Mouse (Mus musculus) limb, embryonic 14.5 days (tissue): ENCODE results near the gene Gm36245. TPM values are rescaled to one million over a fixed set of nuclear protein-coding genes. Genes with fewer than 3 reads are reported as not detected.

Experiments
- ATAC-seq: fragments of 200-750 bp; cut with Nextera tagmentation; 2 replicates; pipeline ENCODE4 v1.8.0; 2017; ENCODE audit warnings: low read depth, moderate number of reproducible peaks, moderate TSS enrichment; ENCODE audit not compliant: low FRiP score
- DNase-seq: peaks from one replicate; pipeline ENCODE4 v3.0.0-alpha.2; 2015; ENCODE audit warnings: low spot score
- H3K27ac ChIP-seq: fragments of 300-500 bp; sonication (generic); replicated peaks from 2 replicates; pipeline ENCODE4 v1.5.1; 2014; ENCODE audit warnings: low read depth, mild to moderate bottlenecking, low read length, moderate library complexity, mixed read lengths
- H3K27me3 ChIP-seq: fragments of 300-500 bp; sonication (generic); 2 replicates; pipeline ENCODE4 v1.6.1; 2014; ENCODE audit warnings: low read length, mixed read lengths; ENCODE audit not compliant: control insufficient read depth, insufficient read depth
- H3K36me3 ChIP-seq: fragments of 300-500 bp; sonication (generic); 2 replicates; pipeline ENCODE4 v1.6.1; 2014; ENCODE audit warnings: mild to moderate bottlenecking, low read length, moderate library complexity, mixed read lengths; ENCODE audit not compliant: control insufficient read depth, insufficient read depth
- H3K4me1 ChIP-seq: fragments of 300-500 bp; sonication (generic); 2 replicates; pipeline ENCODE4 v1.6.1; 2014; ENCODE audit warnings: antibody characterized with exemption, low read length, mixed read lengths; ENCODE audit not compliant: control insufficient read depth, insufficient read depth
- H3K4me2 ChIP-seq: fragments of 300-500 bp; sonication (generic); replicated peaks from 2 replicates; pipeline ENCODE4 v1.6.1; 2014; ENCODE audit warnings: low read depth, mild to moderate bottlenecking, low read length, moderate library complexity; ENCODE audit not compliant: severe bottlenecking
- H3K4me3 ChIP-seq: fragments of 300-500 bp; sonication (generic); replicated peaks from 2 replicates; pipeline ENCODE4 v1.5.1; 2014; ENCODE audit warnings: low read length
- H3K9ac ChIP-seq: fragments of 300-500 bp; sonication (generic); 2 replicates; pipeline ENCODE4 v1.6.1; 2014; ENCODE audit warnings: mild to moderate bottlenecking, low read depth, low read length, moderate library complexity; ENCODE audit not compliant: severe bottlenecking
- H3K9me3 ChIP-seq: fragments of 300-500 bp; sonication (generic); 2 replicates; pipeline ENCODE4 v1.6.1; 2016; ENCODE audit warnings: low read length; ENCODE audit not compliant: control insufficient read depth
- POLR2A ChIP-seq: fragments of 200-500 bp; IDR thresholded peaks from 2 replicates; pipeline ENCODE4 v1.8.0; 2012; ENCODE audit warnings: inconsistent platforms, mild to moderate bottlenecking, moderate library complexity, borderline replicate concordance; ENCODE audit not compliant: insufficient read depth, insufficient read length; ENCODE audit errors: extremely low read depth
- WGBS: fragments of 180-500 bp; shearing (Covaris S2); extraction: QIAGEN DNeasy Blood & Tissue Kit; methylation state at CpG from one replicate; pipeline ENCODE4 v1.1.7; 2014; 5-methylcytosine and 5-hydroxymethylcytosine counted together
- polyA plus RNA-seq, 2 experiments: library from polyadenylated mRNA; depleted of rRNA in 1 of 2; stranded (reverse) in 1 of 2; unstranded in 1 of 2; fragments of >200 nt; fragmentation: Nextera tagmentation in 1 of 2; extraction: Ambion mirVana in 1 of 2; gene quantifications; 2 replicates each; pipeline versions ENCODE4 v1.2.1 to v1.2.3; 2012 to 2014

Gene Gm36245
- polyA plus RNA-seq (2012; rRNA removed) = not detected in 2 replicates
- not detected in 2 replicates for polyA plus RNA-seq (2014; fragmentation: Nextera tagmentation; extraction: Ambion mirVana)

GRCm38 (mm10) chr15:77598958-77599357 lies at the start of gene Gm36245:
Gene Gm36245, plus strand, starts transcription at chr15:77599258.
- 65% methylated on average over 1 of the region's 1 CpGs for WGBS
- TF ChIP-seq POLR2A = no peak
- no peak within 1 kb of the TSS for H3K9ac ChIP-seq
- H3K4me2 ChIP-seq = no peak within 1 kb of the TSS
- no peaks in the 10 kb centered on the region for H3K9me3 ChIP-seq
- H3K4me3 ChIP-seq = no peak within 1 kb of the TSS
- no peaks in the 10 kb centered on the region for H3K36me3 ChIP-seq
- H3K4me1 ChIP-seq = no peaks in the 10 kb centered on the region
- H3K27ac ChIP-seq = no peak within 1 kb of the TSS
- ATAC-seq (no peak), DNase-seq (no peak)
- H3K27me3 ChIP-seq = no peaks in the 10 kb centered on the region

- Histone ChIP-seq H3K36me3 (no peaks in the 10 kb centered on the region), H3K4me2 (no peak within 1 kb of the TSS), H3K27me3 (no peaks in the 10 kb centered on the region), H3K4me1 (no peaks in the 10 kb centered on the region), H3K4me3 (no peak within 1 kb of the TSS), H3K27ac (no peak within 1 kb of the TSS), H3K9me3 (no peaks in the 10 kb centered on the region), H3K9ac (no peak within 1 kb of the TSS)
- DNase-seq (no peak), ATAC-seq (no peak)
- no peak for TF ChIP-seq POLR2A
These were observed 37.3 kb upstream of the Gm36245 start, which contains the start of gene 1700025B11Rik for GRCm38 (mm10) chr15:77561792-77562191. Gene 1700025B11Rik, minus strand, starts transcription at chr15:77561892.

GRCm38 (mm10) chr15:77563219-77563618 lies 35.8 kb upstream of the Gm36245 start:
- TF ChIP-seq POLR2A = no peak
- H3K4me1 ChIP-seq = no peaks in the 10 kb centered on the region
- H3K27ac ChIP-seq = no peak overlapping the region
- H3K36me3 ChIP-seq = no peaks in the 10 kb centered on the region
- H3K9me3 ChIP-seq = no peaks in the 10 kb centered on the region
- ATAC-seq = no peak
- DNase-seq = no peak
- no peaks in the 10 kb centered on the region for H3K27me3 ChIP-seq
- no peak overlapping the region for H3K9ac ChIP-seq
- no peak overlapping the region for H3K4me3 ChIP-seq
- no peak overlapping the region for H3K4me2 ChIP-seq

- no peak for DNase-seq
- Histone ChIP-seq H3K4me2 (no peak overlapping the region), H3K4me3 (no peak overlapping the region), H3K9ac (no peak overlapping the region), H3K27ac (no peak overlapping the region), H3K4me1 (no peaks in the 10 kb centered on the region), H3K9me3 (peaks cover 2% of the 10 kb centered on the region; the same call in 1 of the 2 replicates), H3K27me3 (no peaks in the 10 kb centered on the region), H3K36me3 (no peaks in the 10 kb centered on the region)
- TF ChIP-seq POLR2A = no peak
- 93% methylated on average over 2 of the region's 2 CpGs for whole genome bisulfite sequencing
- ATAC-seq = no peak
These were observed 20.3 kb upstream of the Gm36245 start for GRCm38 (mm10) chr15:77578801-77579200.

- no peak overlapping the region for H3K27ac ChIP-seq
- no peak overlapping the region for H3K4me2 ChIP-seq
- no peaks in the 10 kb centered on the region for H3K27me3 ChIP-seq
- DNase-seq = no peak
- H3K4me1 ChIP-seq = no peaks in the 10 kb centered on the region
- H3K9ac ChIP-seq = no peak overlapping the region
- no peak for TF ChIP-seq POLR2A
- H3K4me3 ChIP-seq = no peak overlapping the region
- WGBS = 89% methylated on average over 4 of the region's 4 CpGs
- no peaks in the 10 kb centered on the region for H3K36me3 ChIP-seq
- peaks cover 4% of the 10 kb centered on the region; the same call in 1 of the 2 replicates for H3K9me3 ChIP-seq
- ATAC-seq = no peak
These were observed 19.7 kb upstream of the Gm36245 start for GRCm38 (mm10) chr15:77579311-77579710.

GRCm38 (mm10) chr15:77581681-77582080 lies 17.4 kb upstream of the Gm36245 start:
- Histone ChIP-seq H3K4me2 (no peak overlapping the region), H3K27me3 (no peaks in the 10 kb centered on the region), H3K27ac (no peak overlapping the region), H3K9ac (no peak overlapping the region), H3K4me1 (no peaks in the 10 kb centered on the region), H3K9me3 (peaks cover 4% of the 10 kb centered on the region; the same call in 1 of the 2 replicates), H3K36me3 (no peaks in the 10 kb centered on the region), H3K4me3 (no peak overlapping the region)
- ATAC-seq (no peak), DNase-seq (no peak)
- 62% methylated on average over 1 of the region's 1 CpGs for WGBS
- no peak for TF ChIP-seq POLR2A
